Mouse (Mus musculus): ENCODE data around the gene Racgap1. TPM values are rescaled to one million over a fixed set of nuclear protein-coding genes. Genes with fewer than 3 reads are reported as not detected.
A peak's percentile ranks its signal among the peaks of the same experiment; 100 is the strongest.

Gene Racgap1
- polyA plus RNA-seq, 1 experiment from 2014 or later, result 45.9 TPM

DNA sequence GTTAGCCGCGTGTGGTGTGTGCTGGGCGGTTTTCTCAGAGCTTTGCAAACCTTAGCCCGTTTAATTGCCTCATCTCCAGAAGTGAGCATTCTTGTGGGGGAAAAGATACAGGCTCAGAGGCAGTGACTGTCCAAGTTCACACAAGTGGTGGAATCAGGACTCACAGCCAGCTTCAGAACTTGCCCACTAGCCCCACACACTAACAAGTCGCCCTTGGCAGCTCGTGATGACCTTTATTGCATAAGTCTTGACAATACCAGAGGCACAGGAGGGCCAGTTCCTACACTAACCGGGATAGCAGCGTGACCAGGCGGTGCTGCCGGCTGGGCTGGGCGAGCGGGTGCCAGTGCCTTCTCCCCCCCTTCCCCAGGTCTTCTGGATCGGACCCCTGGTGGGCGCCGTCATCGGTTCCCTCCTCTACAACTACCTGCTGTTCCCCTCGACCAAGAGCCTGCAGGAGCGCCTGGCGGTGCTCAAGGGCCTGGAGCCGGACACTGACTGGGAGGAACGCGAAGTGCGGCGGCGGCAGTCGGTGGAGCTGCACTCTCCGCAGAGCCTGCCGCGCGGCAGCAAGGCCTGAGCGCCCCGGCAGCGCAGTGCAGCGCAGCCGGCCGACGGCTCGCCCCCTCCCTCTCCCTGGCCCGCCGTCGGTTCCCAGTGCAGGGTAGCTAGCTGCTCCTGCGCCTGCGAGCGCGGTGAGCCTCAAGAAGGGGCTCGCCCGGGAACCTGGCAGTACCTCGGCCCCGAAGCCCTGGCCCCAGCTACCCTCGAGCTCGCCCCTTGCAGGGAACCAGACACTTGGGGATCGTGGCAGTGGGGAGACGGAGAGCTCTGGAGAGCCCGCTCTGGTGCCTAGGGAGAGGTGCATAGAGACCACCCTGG, 67.8 kb downstream of the Racgap1 start:
- Histone ChIP-seq H3K27ac (ENCODE audit: low read depth, low read length) (no peak overlapping the region), H3K9ac (replicated peaks; ENCODE audit: low read depth, low read length) (no peak overlapping the region), H3K4me1 (ENCODE audit: control insufficient read depth, insufficient read depth, low read length) (peaks cover 10% of the 10 kb centered on the region; the same call in 1 of the 2 replicates), H3K4me3 (ENCODE audit: low read depth, low read length) (peak overlapping the region; percentile 8), H3K36me3 (ENCODE audit: control insufficient read depth, insufficient read depth, low read length) (no peaks in the 10 kb centered on the region), H3K4me2 (ENCODE audit: low read depth, low read length) (peak overlapping the region; percentile 43), H3K27me3 (ENCODE audit: control insufficient read depth, insufficient read depth, low read length) (peaks cover 33% of the 10 kb centered on the region), H3K9me3 (ENCODE audit: control insufficient read depth, low read length) (no peaks in the 10 kb centered on the region)
- WGBS, result 2% methylated on average over 52 of the region's 54 CpGs
- peak; percentile 66; the same call in 1 of the 2 replicates for ATAC-seq (ENCODE audit: low read depth)

DNA sequence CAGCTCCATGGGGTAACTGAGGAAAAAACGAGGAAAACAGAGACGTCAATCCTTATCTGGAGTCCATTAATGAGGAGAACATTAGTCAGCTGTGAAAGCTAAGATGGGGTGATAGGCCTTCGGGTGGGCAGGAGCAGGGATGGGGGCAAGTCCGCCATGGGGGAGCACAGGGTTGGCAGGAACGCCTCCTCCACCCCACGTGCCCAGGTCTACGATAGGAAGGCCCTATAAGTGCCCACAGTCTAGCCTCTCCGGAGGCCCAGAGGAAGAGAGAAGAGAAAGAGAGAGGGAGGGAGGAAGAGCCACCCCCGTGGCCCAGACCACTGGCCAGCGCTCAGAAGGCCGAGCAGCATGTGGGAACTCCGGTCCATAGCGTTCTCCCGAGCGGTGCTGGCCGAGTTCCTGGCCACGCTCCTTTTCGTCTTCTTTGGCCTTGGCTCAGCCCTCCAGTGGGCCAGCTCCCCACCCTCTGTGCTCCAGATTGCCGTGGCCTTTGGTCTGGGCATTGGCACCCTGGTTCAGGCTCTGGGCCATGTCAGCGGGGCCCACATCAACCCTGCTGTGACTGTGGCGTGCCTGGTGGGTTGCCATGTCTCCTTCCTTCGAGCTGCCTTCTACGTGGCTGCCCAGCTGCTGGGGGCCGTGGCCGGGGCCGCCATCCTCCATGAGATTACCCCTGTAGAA, 72.5 kb downstream of the Racgap1 start, which contains the start of gene Aqp2:
Gene Aqp2 (plus strand): TSS at position 254 of the 684 bp plus-strand sequence.
- H3K4me2 ChIP-seq (ENCODE audit: low read depth, low read length), result no peak within 1 kb of the TSS
- no peak within 1 kb of the TSS for H3K4me3 ChIP-seq (ENCODE audit: low read depth, low read length)
- H3K27ac ChIP-seq (ENCODE audit: low read depth, low read length), result no peak within 1 kb of the TSS
- H3K4me1 ChIP-seq (ENCODE audit: control insufficient read depth, insufficient read depth, low read length), result peaks cover 3% of the 10 kb centered on the region; the same call in 1 of the 2 replicates
- no peaks in the 10 kb centered on the region for H3K36me3 ChIP-seq (ENCODE audit: control insufficient read depth, insufficient read depth, low read length)
- H3K9me3 ChIP-seq (ENCODE audit: control insufficient read depth, low read length), result no peaks in the 10 kb centered on the region
- ATAC-seq (ENCODE audit: low read depth), result no peak
- peaks cover 11% of the 10 kb centered on the region; the same call in 1 of the 2 replicates for H3K27me3 ChIP-seq (ENCODE audit: control insufficient read depth, insufficient read depth, low read length)
- H3K9ac ChIP-seq (replicated peaks; ENCODE audit: low read depth, low read length), result no peak within 1 kb of the TSS
- 89% methylated on average over 26 of the region's 26 CpGs for WGBS

Other genes with a start within 250 kb of the Racgap1 start
- gene Nckap5l, start 193.9 kb downstream of the Racgap1 start, polyA plus RNA-seq (2014; fragmentation: Nextera tagmentation; extraction: Ambion mirVana), result 16.5 and 18.7 TPM in 2 replicates
- 19.7 and 20.2 TPM in 2 replicates for gene Bcdin3d, start 176.9 kb downstream of the Racgap1 start, polyA plus RNA-seq (2014; fragmentation: Nextera tagmentation; extraction: Ambion mirVana)
- 24.0 and 32.0 TPM in 2 replicates for gene Faim2, start 123.5 kb downstream of the Racgap1 start, polyA plus RNA-seq (2014; fragmentation: Nextera tagmentation; extraction: Ambion mirVana)
- not detected in 2 replicates for gene Aqp2, start 72.6 kb downstream of the Racgap1 start, polyA plus RNA-seq (2014; fragmentation: Nextera tagmentation; extraction: Ambion mirVana)
- gene Aqp5, start 60.9 kb downstream of the Racgap1 start, polyA plus RNA-seq (2014; fragmentation: Nextera tagmentation; extraction: Ambion mirVana), result 1.4 and 2.1 TPM in 2 replicates
- 1.4 and 1.6 TPM in 2 replicates for gene Aqp6, start 50.3 kb downstream of the Racgap1 start, polyA plus RNA-seq (2014; fragmentation: Nextera tagmentation; extraction: Ambion mirVana)
- gene Asic1, start 18.7 kb upstream of the Racgap1 start, polyA plus RNA-seq (2014; fragmentation: Nextera tagmentation; extraction: Ambion mirVana), result 66.0 and 69.8 TPM in 2 replicates
- 110 TPM in 2 replicates for gene Smarcd1, start 50.5 kb upstream of the Racgap1 start, polyA plus RNA-seq (2014; fragmentation: Nextera tagmentation; extraction: Ambion mirVana)
- gene Gm17349, start 53.8 kb upstream of the Racgap1 start, polyA plus RNA-seq (2014; fragmentation: Nextera tagmentation; extraction: Ambion mirVana), result not detected in 2 replicates
- gene Gpd1, start 65.9 kb upstream of the Racgap1 start, polyA plus RNA-seq (2014; fragmentation: Nextera tagmentation; extraction: Ambion mirVana), result 1.2 and 1.3 TPM in 2 replicates
- gene Cox14, start 74.0 kb upstream of the Racgap1 start, polyA plus RNA-seq (2014; fragmentation: Nextera tagmentation; extraction: Ambion mirVana), result 196 and 204 TPM in 2 replicates
- 82.5 and 83.3 TPM in 2 replicates for gene Cers5, start 121.2 kb upstream of the Racgap1 start, polyA plus RNA-seq (2014; fragmentation: Nextera tagmentation; extraction: Ambion mirVana)
- 14.9 and 20.4 TPM in 2 replicates for gene Lima1, start 223.8 kb upstream of the Racgap1 start, polyA plus RNA-seq (2014; fragmentation: Nextera tagmentation; extraction: Ambion mirVana)

Measured in neural tube, embryonic 14.5 days (tissue).